Mouse (Mus musculus): ENCODE data around the gene A030005K14Rik.

Gene A030005K14Rik

GRCm38 (mm10) chr1:83059278-83059677 is at the start of gene A030005K14Rik:
TSS of gene A030005K14Rik (minus strand) at chr1:83059378.
- DNase-seq (ENCODE audit: low spot score), result no peak

GRCm38 (mm10) chr1:83107410-83107978 is 48.3 kb upstream of the A030005K14Rik start:
- DNase-seq (ENCODE audit: low spot score), result no peak

- DNase-seq (ENCODE audit: low spot score), result no peak
Measured at GRCm38 (mm10) chr1:83105464-83105863, 46.3 kb upstream of the A030005K14Rik start.

- no peak for DNase-seq (ENCODE audit: low spot score)
Measured at GRCm38 (mm10) chr1:83101891-83102290, 42.7 kb upstream of the A030005K14Rik start.

GRCm38 (mm10) chr1:83099580-83100137 is 40.5 kb upstream of the A030005K14Rik start:
- no peak for DNase-seq (ENCODE audit: low spot score)

GRCm38 (mm10) chr1:83099160-83099559 is 40.0 kb upstream of the A030005K14Rik start:
- no peak for DNase-seq (ENCODE audit: low spot score)

- DNase-seq (ENCODE audit: low spot score), result no peak
Measured at GRCm38 (mm10) chr1:83096935-83097334, 37.8 kb upstream of the A030005K14Rik start.

- DNase-seq (ENCODE audit: low spot score), result no peak
Measured at GRCm38 (mm10) chr1:83091268-83091667, 32.1 kb upstream of the A030005K14Rik start.

GRCm38 (mm10) chr1:83084790-83085189 is 25.6 kb upstream of the A030005K14Rik start:
- DNase-seq (ENCODE audit: low spot score), result no peak

GRCm38 (mm10) chr1:83077016-83077415 is 17.8 kb upstream of the A030005K14Rik start:
- DNase-seq (ENCODE audit: low spot score), result no peak

GRCm38 (mm10) chr1:83076190-83076917 is 17.2 kb upstream of the A030005K14Rik start:
- DNase-seq (ENCODE audit: low spot score), result no peak

GRCm38 (mm10) chr1:83075526-83076189 is 16.5 kb upstream of the A030005K14Rik start:
- DNase-seq (ENCODE audit: low spot score), result no peak

GRCm38 (mm10) chr1:83067205-83067604 is 8.0 kb upstream of the A030005K14Rik start:
- no peak for DNase-seq (ENCODE audit: low spot score)

- no peak for DNase-seq (ENCODE audit: low spot score)
Measured at GRCm38 (mm10) chr1:83066577-83066976, 7.4 kb upstream of the A030005K14Rik start.

- DNase-seq (ENCODE audit: low spot score), result no peak
Measured at GRCm38 (mm10) chr1:83064851-83065250, 5.7 kb upstream of the A030005K14Rik start.

- DNase-seq (ENCODE audit: low spot score), result no peak
Measured at GRCm38 (mm10) chr1:83060643-83061042, 1.5 kb upstream of the A030005K14Rik start, which contains the start of gene Krtap28-13. TSS of gene Krtap28-13 (plus strand) at chr1:83060930.

GRCm38 (mm10) chr1:83058481-83058880 is 697 bp downstream of the A030005K14Rik start:
- DNase-seq (ENCODE audit: low spot score), result no peak

- DNase-seq (ENCODE audit: low spot score), result no peak
Measured at GRCm38 (mm10) chr1:83044882-83045427, 14.2 kb downstream of the A030005K14Rik start, which contains the start of gene Gm47969. TSS of gene Gm47969 (plus strand) at chr1:83044932.

GRCm38 (mm10) chr1:83042380-83042779 is 16.8 kb downstream of the A030005K14Rik start, which contains the start of gene Krtap28-10:
TSS of gene Krtap28-10 (minus strand) at chr1:83042480.
- no peak for DNase-seq (ENCODE audit: low spot score)

GRCm38 (mm10) chr1:83039080-83039479 is 20.1 kb downstream of the A030005K14Rik start:
- DNase-seq (ENCODE audit: low spot score), result no peak

- peak; percentile 8 for DNase-seq (ENCODE audit: low spot score)
Measured at GRCm38 (mm10) chr1:83038109-83038672, 21.0 kb downstream of the A030005K14Rik start, which contains the start of gene Slc19a3. TSS of gene Slc19a3 (minus strand) at chr1:83038448.
